Mouse (Mus musculus): Measurements from ENCODE around the gene Pofut1. TPM values are rescaled to one million over a fixed set of nuclear protein-coding genes. Genes with fewer than 3 reads are reported as not detected.
A peak's percentile ranks its signal among the peaks of the same experiment; 100 is the strongest.

Gene Pofut1
- total RNA-seq (2017): 23.0 and 29.1 TPM in 2 replicates

DNA sequence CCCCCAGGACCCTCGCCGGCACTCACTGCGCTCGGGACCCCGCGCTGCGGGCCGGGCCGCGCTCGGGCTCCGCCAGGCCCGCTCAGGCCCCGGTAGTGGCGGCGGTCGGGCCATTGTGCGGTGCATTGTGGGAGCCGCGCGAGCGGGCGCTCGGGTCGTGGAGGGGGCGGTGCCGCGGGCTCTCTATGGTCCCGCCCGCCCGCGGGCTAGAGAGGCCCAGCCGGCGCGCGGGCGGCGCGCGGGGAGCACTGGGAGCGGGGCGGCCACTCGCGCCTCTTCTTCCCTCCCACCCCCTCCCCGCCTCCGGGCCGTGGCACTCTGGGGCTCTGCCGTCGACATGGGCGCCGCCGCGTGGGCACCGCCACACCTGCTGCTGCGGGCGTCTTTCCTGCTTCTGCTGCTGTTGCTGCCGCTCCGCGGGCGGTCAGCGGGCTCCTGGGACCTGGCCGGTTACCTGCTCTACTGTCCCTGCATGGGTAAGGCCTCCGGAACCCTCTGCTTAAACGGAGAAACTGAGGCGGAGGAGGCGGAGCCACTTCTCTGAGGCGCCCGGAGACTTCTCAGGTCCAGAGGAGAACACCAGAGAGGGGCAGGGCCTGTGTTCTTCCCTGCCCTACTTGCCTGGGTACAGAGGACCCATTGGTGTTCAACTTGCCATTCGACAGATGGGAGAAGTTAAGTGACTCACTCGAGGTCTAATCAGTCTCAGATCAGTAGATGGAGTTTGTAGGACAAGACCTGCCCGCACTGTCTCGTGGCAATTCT is at the start of gene Pofut1, which contains the start of gene Plagl2:
Gene Pofut1, plus strand, starts transcription at position 284 of the 765 bp plus-strand sequence.
Gene Plagl2, minus strand, starts transcription at position 177 of the 765 bp plus-strand sequence.
- ATAC-seq (replicated peaks in 1 of 2; ENCODE audit: insufficient read depth in 1 of 2, low FRiP score in 2 of 2, low TSS enrichment in 1 of 2, low read depth in 1 of 2, poor library complexity in 2 of 2, severe bottlenecking in 2 of 2): peak; percentile 65 to 71

GRCm38 (mm10) chr2:153194255-153194654 is 47.1 kb upstream of the Pofut1 start:
- no peak for ATAC-seq (replicated peaks in 1 of 2; ENCODE audit: insufficient read depth in 1 of 2, low FRiP score in 2 of 2, low TSS enrichment in 1 of 2, low read depth in 1 of 2, poor library complexity in 2 of 2, severe bottlenecking in 2 of 2)

DNA sequence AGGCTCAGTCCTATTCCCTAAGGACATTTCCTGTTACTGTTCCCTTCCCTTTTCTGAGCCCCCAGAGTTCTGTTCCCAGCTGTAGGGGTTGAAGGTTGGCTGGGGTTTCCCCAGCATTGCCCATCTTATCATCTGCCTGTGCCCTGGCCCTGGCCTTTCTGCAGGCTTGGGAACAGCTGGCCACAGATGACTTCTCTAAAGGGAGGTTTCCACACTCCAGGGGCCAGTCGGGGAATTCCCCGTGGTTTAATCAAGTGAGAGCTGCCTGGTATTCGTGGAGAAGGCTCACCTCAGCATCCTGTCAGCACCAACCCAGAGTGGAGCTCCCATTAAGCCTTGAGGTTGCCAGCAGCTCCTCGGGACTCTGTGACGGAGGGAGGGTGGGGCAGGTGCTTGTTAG is 42.8 kb upstream of the Pofut1 start:
- peak in 1 of 2 experiments; percentile 62; a peak in 2 of 4 replicates for ATAC-seq (replicated peaks in 1 of 2; ENCODE audit: insufficient read depth in 1 of 2, low FRiP score in 2 of 2, low TSS enrichment in 1 of 2, low read depth in 1 of 2, poor library complexity in 2 of 2, severe bottlenecking in 2 of 2)

DNA sequence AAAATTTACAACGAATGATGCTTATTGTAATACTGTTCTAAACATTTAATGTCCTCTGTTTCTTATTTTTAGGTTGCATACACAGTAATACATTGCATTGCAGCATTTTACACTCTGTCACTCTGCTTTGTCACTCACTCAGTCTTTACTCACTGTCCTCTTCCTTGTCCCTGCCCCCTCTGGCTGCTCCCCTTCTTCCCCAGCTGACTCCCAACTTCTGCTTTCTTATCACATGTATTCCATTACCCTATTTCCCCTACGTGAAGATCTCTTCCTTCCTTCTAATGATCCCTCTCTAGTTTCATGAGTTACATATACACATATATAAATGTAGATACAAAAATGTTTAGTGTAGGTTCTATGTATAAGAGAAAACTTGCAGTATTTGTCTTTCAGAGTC is 42.2 kb upstream of the Pofut1 start:
- ATAC-seq (replicated peaks in 1 of 2; ENCODE audit: insufficient read depth in 1 of 2, low FRiP score in 2 of 2, low TSS enrichment in 1 of 2, low read depth in 1 of 2, poor library complexity in 2 of 2, severe bottlenecking in 2 of 2): peak; percentile 74 to 82

DNA sequence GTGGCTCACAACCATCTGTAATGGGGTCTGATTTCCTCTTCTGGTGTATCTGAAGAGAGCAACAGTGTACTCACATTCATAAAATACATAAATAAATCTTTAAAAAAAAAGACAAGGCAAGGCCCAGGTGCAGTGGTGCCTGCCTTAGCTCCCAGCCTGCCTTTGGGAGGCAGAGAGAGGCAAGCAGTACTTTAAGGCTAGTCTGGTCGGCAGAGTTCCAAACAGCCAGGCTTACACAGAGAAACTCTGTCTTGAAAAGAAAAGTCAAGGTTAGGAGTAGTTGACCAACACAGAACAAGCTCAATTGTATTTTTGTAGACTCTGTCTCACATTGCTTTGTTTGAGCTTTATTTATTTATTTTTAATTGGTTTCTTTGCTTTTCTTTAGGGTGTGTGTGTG is 38.6 kb upstream of the Pofut1 start:
- ATAC-seq (replicated peaks in 1 of 2; ENCODE audit: insufficient read depth in 1 of 2, low FRiP score in 2 of 2, low TSS enrichment in 1 of 2, low read depth in 1 of 2, poor library complexity in 2 of 2, severe bottlenecking in 2 of 2): no peak

DNA sequence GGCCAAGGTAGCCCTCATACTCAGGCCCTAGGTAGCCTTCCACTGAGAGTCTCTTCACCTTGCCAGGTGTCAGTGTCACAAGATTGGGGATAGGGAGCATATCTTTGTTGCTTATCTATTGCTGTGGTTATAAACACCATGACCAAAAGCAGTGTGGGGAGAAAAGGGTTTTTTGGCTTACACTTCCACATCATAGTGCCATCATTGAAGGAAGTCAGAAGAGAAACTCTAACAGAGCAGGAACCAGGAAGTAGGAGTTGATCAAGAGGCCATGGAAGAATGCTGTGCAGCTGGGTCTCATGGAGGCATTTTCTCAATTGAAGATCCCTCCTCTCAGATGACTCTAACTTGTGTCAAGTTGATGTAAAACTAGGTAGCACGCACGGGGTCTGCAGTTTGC is 33.2 kb upstream of the Pofut1 start:
- ATAC-seq (replicated peaks in 1 of 2; ENCODE audit: insufficient read depth in 1 of 2, low FRiP score in 2 of 2, low TSS enrichment in 1 of 2, low read depth in 1 of 2, poor library complexity in 2 of 2, severe bottlenecking in 2 of 2): no peak

GRCm38 (mm10) chr2:153209286-153209685 is 32.0 kb upstream of the Pofut1 start:
- ATAC-seq (replicated peaks in 1 of 2; ENCODE audit: insufficient read depth in 1 of 2, low FRiP score in 2 of 2, low TSS enrichment in 1 of 2, low read depth in 1 of 2, poor library complexity in 2 of 2, severe bottlenecking in 2 of 2): no peak

DNA sequence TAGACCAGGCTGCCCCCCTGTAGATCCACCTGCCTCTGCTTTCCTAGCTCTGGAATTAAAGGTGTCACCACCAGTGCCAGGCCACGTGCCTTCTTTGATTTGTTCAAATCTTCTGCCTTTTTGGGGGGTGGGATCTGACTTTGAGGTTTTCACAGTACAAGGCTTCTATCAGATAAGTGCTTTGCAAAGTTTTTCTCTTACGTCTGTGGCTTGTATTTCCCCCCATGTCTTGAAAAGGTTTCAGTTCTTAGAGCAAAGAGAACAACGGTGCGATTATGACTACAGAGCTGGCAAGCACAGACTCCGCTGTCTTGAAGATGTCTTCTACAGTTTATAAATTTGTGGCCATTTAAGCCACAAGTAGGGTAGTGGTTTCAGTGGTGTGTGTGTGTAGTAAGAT is 29.9 kb upstream of the Pofut1 start:
- ATAC-seq (replicated peaks in 1 of 2; ENCODE audit: insufficient read depth in 1 of 2, low FRiP score in 2 of 2, low TSS enrichment in 1 of 2, low read depth in 1 of 2, poor library complexity in 2 of 2, severe bottlenecking in 2 of 2): no peak

DNA sequence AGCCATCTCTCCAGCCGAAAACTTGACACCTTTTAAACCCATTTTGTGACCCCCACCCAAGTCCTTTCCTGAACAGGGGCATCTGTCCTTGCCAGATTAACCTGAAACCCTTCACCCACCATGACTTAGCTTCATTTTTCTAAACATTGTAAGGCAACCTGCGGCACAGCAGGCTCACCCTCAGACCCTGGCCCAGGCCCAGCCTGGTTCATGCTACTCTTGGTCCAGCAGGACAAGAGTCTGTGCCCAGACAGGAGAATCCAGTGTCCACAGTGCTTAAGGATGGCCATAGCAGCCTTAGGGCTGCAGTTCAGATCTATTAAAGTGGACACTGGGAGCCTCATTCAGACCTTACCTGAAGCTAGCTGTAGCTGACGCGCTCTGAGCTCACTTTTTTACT is 28.0 kb upstream of the Pofut1 start:
- no peak for ATAC-seq (replicated peaks in 1 of 2; ENCODE audit: insufficient read depth in 1 of 2, low FRiP score in 2 of 2, low TSS enrichment in 1 of 2, low read depth in 1 of 2, poor library complexity in 2 of 2, severe bottlenecking in 2 of 2)

- peak; percentile 93 for ATAC-seq (replicated peaks in 1 of 2; ENCODE audit: insufficient read depth in 1 of 2, low FRiP score in 2 of 2, low TSS enrichment in 1 of 2, low read depth in 1 of 2, poor library complexity in 2 of 2, severe bottlenecking in 2 of 2)
Measured at GRCm38 (mm10) chr2:153214771-153215259, 26.5 kb upstream of the Pofut1 start.

GRCm38 (mm10) chr2:153215421-153215820 is 25.9 kb upstream of the Pofut1 start:
- ATAC-seq (replicated peaks in 1 of 2; ENCODE audit: insufficient read depth in 1 of 2, low FRiP score in 2 of 2, low TSS enrichment in 1 of 2, low read depth in 1 of 2, poor library complexity in 2 of 2, severe bottlenecking in 2 of 2): peak; percentile 22 to 54

- no peak for ATAC-seq (replicated peaks in 1 of 2; ENCODE audit: insufficient read depth in 1 of 2, low FRiP score in 2 of 2, low TSS enrichment in 1 of 2, low read depth in 1 of 2, poor library complexity in 2 of 2, severe bottlenecking in 2 of 2)
Measured at GRCm38 (mm10) chr2:153217826-153218340, 23.4 kb upstream of the Pofut1 start.

DNA sequence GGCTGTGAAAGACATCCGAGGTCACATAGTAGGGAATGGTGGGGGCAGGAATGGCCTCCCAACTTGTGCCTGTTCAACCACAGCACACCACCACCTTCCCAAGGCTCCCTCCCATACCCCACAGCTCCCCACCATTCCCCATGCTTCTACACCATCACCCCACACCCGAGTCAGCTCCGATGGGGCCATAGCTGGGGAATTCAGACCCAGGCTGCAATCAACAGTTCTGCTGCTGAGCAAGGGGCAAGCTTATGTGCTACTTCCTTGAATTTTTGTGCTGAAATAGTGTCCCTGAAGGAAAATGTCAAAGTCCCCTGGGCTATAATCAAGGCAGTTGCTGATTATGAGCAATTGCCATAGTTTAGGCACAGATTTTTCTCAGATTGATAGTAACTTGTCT is 22.8 kb upstream of the Pofut1 start:
- ATAC-seq (replicated peaks in 1 of 2; ENCODE audit: insufficient read depth in 1 of 2, low FRiP score in 2 of 2, low TSS enrichment in 1 of 2, low read depth in 1 of 2, poor library complexity in 2 of 2, severe bottlenecking in 2 of 2): no peak

- ATAC-seq (replicated peaks in 1 of 2; ENCODE audit: insufficient read depth in 1 of 2, low FRiP score in 2 of 2, low TSS enrichment in 1 of 2, low read depth in 1 of 2, poor library complexity in 2 of 2, severe bottlenecking in 2 of 2): no peak
Measured at GRCm38 (mm10) chr2:153221620-153222019, 19.7 kb upstream of the Pofut1 start.

GRCm38 (mm10) chr2:153222130-153222529 is 19.2 kb upstream of the Pofut1 start:
- ATAC-seq (replicated peaks in 1 of 2; ENCODE audit: insufficient read depth in 1 of 2, low FRiP score in 2 of 2, low TSS enrichment in 1 of 2, low read depth in 1 of 2, poor library complexity in 2 of 2, severe bottlenecking in 2 of 2): no peak

GRCm38 (mm10) chr2:153222566-153222965 is 18.8 kb upstream of the Pofut1 start:
- no peak for ATAC-seq (replicated peaks in 1 of 2; ENCODE audit: insufficient read depth in 1 of 2, low FRiP score in 2 of 2, low TSS enrichment in 1 of 2, low read depth in 1 of 2, poor library complexity in 2 of 2, severe bottlenecking in 2 of 2)

GRCm38 (mm10) chr2:153224946-153225594 is 16.3 kb upstream of the Pofut1 start, which contains the start of gene Tspyl3:
TSS of gene Tspyl3 (minus strand) at chr2:153225441.
- ATAC-seq (replicated peaks in 1 of 2; ENCODE audit: insufficient read depth in 1 of 2, low FRiP score in 2 of 2, low TSS enrichment in 1 of 2, low read depth in 1 of 2, poor library complexity in 2 of 2, severe bottlenecking in 2 of 2): peak; percentile 78 to 80

GRCm38 (mm10) chr2:153225595-153225953 is 15.8 kb upstream of the Pofut1 start:
- ATAC-seq (replicated peaks in 1 of 2; ENCODE audit: insufficient read depth in 1 of 2, low FRiP score in 2 of 2, low TSS enrichment in 1 of 2, low read depth in 1 of 2, poor library complexity in 2 of 2, severe bottlenecking in 2 of 2): no peak

Data from hematopoietic stem cell, adult 5-6 weeks (primary cell).